Mouse (Mus musculus) kidney, postnatal 14 days (tissue): ENCODE results near the gene Rec8.
A peak's percentile ranks its signal among the peaks of the same experiment; 100 is the strongest.

ENCODE experiments used
- DNase-seq: peaks from one replicate; pipeline ENCODE4 v3.0.0; 2022; ENCODE audit warnings: mixed read lengths

The Rec8 gene

GRCm38 (mm10) chr14:55643060-55643907 is 25.4 kb downstream of the Rec8 start, which contains the start of gene Tm9sf1:
Gene Tm9sf1, minus strand, starts transcription at chr14:55643806.
- DNase-seq, result peak; percentile 91

GRCm38 (mm10) chr14:55644261-55644888 is 26.5 kb downstream of the Rec8 start:
- DNase-seq, result peak; percentile 25

- no peak for DNase-seq
Measured at GRCm38 (mm10) chr14:55649884-55650283, 32.0 kb downstream of the Rec8 start, which contains the start of gene Tssk4. Gene Tssk4, plus strand, starts transcription at chr14:55650184.

GRCm38 (mm10) chr14:55651528-55651927 is 33.7 kb downstream of the Rec8 start:
- DNase-seq, result no peak

GRCm38 (mm10) chr14:55656935-55657334 is 39.1 kb downstream of the Rec8 start:
- no peak for DNase-seq

- peak; percentile 43 for DNase-seq
Measured at GRCm38 (mm10) chr14:55658011-55658410, 40.2 kb downstream of the Rec8 start.

GRCm38 (mm10) chr14:55659960-55660573 is 42.2 kb downstream of the Rec8 start, which contains the start of gene Mdp1:
Gene Mdp1, minus strand, starts transcription at chr14:55660508.
- peak; percentile 85 for DNase-seq

- DNase-seq, result no peak
Measured at GRCm38 (mm10) chr14:55660636-55661035, 42.8 kb downstream of the Rec8 start.

- no peak for DNase-seq
Measured at GRCm38 (mm10) chr14:55671486-55671832, 53.6 kb downstream of the Rec8 start.

GRCm38 (mm10) chr14:55671833-55672740 is 54.2 kb downstream of the Rec8 start, which contains the start of the genes Gmpr2 and Nedd8:
Gene Gmpr2, plus strand, starts transcription at chr14:55671941.
Gene Nedd8, minus strand, starts transcription at chr14:55672124.
- DNase-seq, result peak; percentile 95

GRCm38 (mm10) chr14:55672741-55673060 is 54.9 kb downstream of the Rec8 start:
- no peak for DNase-seq
